Mouse (Mus musculus) myocyte (in vitro differentiated cells): Measurements from ENCODE around the gene Nefh. TPM values are rescaled to one million over a fixed set of nuclear protein-coding genes. Genes with fewer than 3 reads are reported as not detected.
A peak's percentile ranks its signal among the peaks of the same experiment; 100 is the strongest.

Experiments used
- H3K27me3 ChIP-seq: one replicate; pipeline ENCODE4 v1.6.1; 2011; ENCODE audit not compliant: control insufficient read depth, insufficient read depth, insufficient read length
- H3K36me3 ChIP-seq: one replicate; pipeline ENCODE4 v1.6.1; 2011; ENCODE audit not compliant: control insufficient read depth, insufficient read depth
- H3K4me2 ChIP-seq: one replicate; pipeline ENCODE4 v1.6.1; 2011; ENCODE audit warnings: low read depth, control low read depth
- H3K4me3 ChIP-seq: one replicate; pipeline ENCODE4 v1.5.1; 2011; ENCODE audit warnings: mild to moderate bottlenecking, control low read depth, moderate library complexity
- H3K79me2 ChIP-seq: one replicate; pipeline ENCODE4 v1.6.1; 2011; ENCODE audit not compliant: control insufficient read depth, insufficient read depth
- H3ac ChIP-seq: one replicate; pipeline ENCODE4 v1.6.1; 2011; ENCODE audit not compliant: control insufficient read depth, insufficient read length
- CEBPB ChIP-seq: IDR thresholded peaks from 2 replicates; pipeline ENCODE4 v1.6.1; 2011; ENCODE audit warnings: mild to moderate bottlenecking, moderate library complexity; ENCODE audit not compliant: poor library complexity, insufficient read depth, severe bottlenecking
- E2F4 ChIP-seq: IDR thresholded peaks from one replicate; pipeline ENCODE4 v1.6.1; 2011; ENCODE audit warnings: mild to moderate bottlenecking, control low read depth, moderate library complexity; ENCODE audit not compliant: insufficient read depth
- MAX ChIP-seq: IDR thresholded peaks from one replicate; pipeline ENCODE4 v1.6.1; 2011; ENCODE audit warnings: low read depth, mild to moderate bottlenecking, control low read depth
- MYOD1 ChIP-seq, 3 experiments: IDR thresholded peaks; one replicate each; pipeline ENCODE4 v1.6.1; 2011; ENCODE audit warnings: control low read depth in 2 of 3, low read depth in 2 of 3, mild to moderate bottlenecking in 2 of 3, moderate library complexity in 1 of 3; ENCODE audit not compliant: insufficient read length in 2 of 3, control insufficient read depth in 1 of 3
- MYOG ChIP-seq, 3 experiments: IDR thresholded peaks; one replicate each; pipeline ENCODE4 v1.6.1; 2011; ENCODE audit warnings: control low read depth in 2 of 3, low read depth in 2 of 3, mild to moderate bottlenecking in 2 of 3; ENCODE audit not compliant: insufficient read length in 2 of 3, control insufficient read depth in 1 of 3, insufficient read depth in 1 of 3
- POLR2A ChIP-seq: IDR thresholded peaks from one replicate; pipeline ENCODE4 v1.6.1; 2011; ENCODE audit warnings: low read depth, mild to moderate bottlenecking, control low read depth, moderate library complexity; ENCODE audit not compliant: insufficient read length
- POLR2AphosphoS2 ChIP-seq: IDR thresholded peaks from one replicate; pipeline ENCODE4 v1.6.1; 2011; ENCODE audit warnings: low read depth, control low read depth; ENCODE audit not compliant: insufficient read length
- REST ChIP-seq: IDR thresholded peaks from one replicate; pipeline ENCODE4 v1.6.1; 2011; ENCODE audit warnings: mild to moderate bottlenecking, control low read depth, moderate library complexity; ENCODE audit not compliant: insufficient read depth, insufficient read length
- SRF ChIP-seq: IDR thresholded peaks from one replicate; pipeline ENCODE4 v1.6.1; 2011; ENCODE audit warnings: low read depth; ENCODE audit not compliant: control insufficient read depth, insufficient read length
- TCF12 ChIP-seq: IDR thresholded peaks from one replicate; pipeline ENCODE4 v1.6.1; 2011; ENCODE audit warnings: mild to moderate bottlenecking, control low read depth; ENCODE audit not compliant: poor library complexity, insufficient read depth, severe bottlenecking
- TCF3 ChIP-seq: IDR thresholded peaks from one replicate; pipeline ENCODE4 v1.6.1; 2011; ENCODE audit warnings: low read depth, control low read depth; ENCODE audit not compliant: insufficient read length
- USF1 ChIP-seq: IDR thresholded peaks from one replicate; pipeline ENCODE4 v1.6.1; 2011; ENCODE audit warnings: low read depth, mild to moderate bottlenecking, control low read depth, moderate library complexity
- polyA plus RNA-seq: library from polyadenylated mRNA; unstranded; fragments of >200 nt; fragmentation: generic; extraction: Trizol; gene quantifications from one replicate; pipeline ENCODE4 v1.2.1, GENCODE M21; 2012; ENCODE audit warnings: missing spikeins

Nefh gene
- polyA plus RNA-seq, 1 experiment = 0.04 TPM

DNA sequence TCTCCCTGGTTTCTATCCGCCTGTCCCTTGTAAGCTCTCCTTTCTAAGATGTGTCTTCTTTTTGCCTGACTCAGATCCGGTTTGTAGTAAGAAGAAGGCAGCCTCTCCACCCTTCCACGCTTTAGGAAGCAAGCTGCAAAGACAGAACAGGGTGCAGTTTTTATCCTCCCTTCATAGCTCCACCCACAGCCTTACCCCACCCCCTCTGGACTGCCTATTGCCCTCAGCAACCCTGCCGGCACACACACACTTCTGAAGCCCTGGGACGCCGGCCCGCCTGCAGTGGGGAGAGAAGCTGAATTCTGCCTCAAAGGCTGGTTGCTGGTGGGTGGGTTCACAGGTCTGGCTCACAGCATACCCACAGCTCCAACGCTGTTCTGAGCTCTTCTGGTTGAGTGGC, 6.1 kb upstream of the Nefh start:
- Histone ChIP-seq H3K4me2 (no peak overlapping the region), H3K79me2 (no peaks in the 10 kb centered on the region), H3K4me3 (no peak overlapping the region), H3ac (no peak overlapping the region), H3K27me3 (peaks cover 55% of the 10 kb centered on the region), H3K36me3 (no peaks in the 10 kb centered on the region)
- TF ChIP-seq MYOD1 (IDR thresholded peaks at IDR 0.05; ENCODE audit: control insufficient read depth in 1 of 3, insufficient read length in 2 of 3, low read depth in 2 of 3) (no peak), CEBPB (no peak), REST (no peak), TCF3 (no peak), MYOG (IDR thresholded peaks at IDR 0.05; ENCODE audit: control insufficient read depth in 1 of 3, insufficient read depth in 1 of 3, insufficient read length in 2 of 3, low read depth in 2 of 3) (no peak), SRF (no peak), TCF12 (no peak), USF1 (no peak)

DNA sequence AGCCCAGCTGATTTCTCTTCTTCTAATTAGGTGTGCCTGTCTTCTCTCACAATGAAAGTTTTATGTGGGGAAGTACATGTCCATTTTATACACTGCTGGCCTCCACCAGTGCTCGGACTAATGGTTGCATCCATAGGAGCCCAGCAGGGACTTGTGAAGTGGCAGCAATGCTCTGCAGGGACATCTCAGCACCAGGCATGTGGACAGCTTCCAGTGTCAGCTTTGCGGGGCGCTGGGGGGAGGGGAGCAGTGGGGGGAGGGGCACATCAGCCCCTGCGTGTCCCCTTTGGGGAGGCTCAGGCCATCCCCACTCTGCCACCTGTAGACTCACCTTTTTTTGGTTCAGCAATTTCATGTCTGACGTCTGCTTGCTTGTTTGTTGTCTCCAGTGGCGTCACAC, 5.5 kb upstream of the Nefh start:
- Histone ChIP-seq H3K4me3 (no peak overlapping the region), H3K36me3 (no peaks in the 10 kb centered on the region), H3K27me3 (peaks cover 59% of the 10 kb centered on the region), H3ac (no peak overlapping the region), H3K4me2 (no peak overlapping the region), H3K79me2 (no peaks in the 10 kb centered on the region)
- TF ChIP-seq USF1 (no peak), REST (peak; percentile 74)

DNA sequence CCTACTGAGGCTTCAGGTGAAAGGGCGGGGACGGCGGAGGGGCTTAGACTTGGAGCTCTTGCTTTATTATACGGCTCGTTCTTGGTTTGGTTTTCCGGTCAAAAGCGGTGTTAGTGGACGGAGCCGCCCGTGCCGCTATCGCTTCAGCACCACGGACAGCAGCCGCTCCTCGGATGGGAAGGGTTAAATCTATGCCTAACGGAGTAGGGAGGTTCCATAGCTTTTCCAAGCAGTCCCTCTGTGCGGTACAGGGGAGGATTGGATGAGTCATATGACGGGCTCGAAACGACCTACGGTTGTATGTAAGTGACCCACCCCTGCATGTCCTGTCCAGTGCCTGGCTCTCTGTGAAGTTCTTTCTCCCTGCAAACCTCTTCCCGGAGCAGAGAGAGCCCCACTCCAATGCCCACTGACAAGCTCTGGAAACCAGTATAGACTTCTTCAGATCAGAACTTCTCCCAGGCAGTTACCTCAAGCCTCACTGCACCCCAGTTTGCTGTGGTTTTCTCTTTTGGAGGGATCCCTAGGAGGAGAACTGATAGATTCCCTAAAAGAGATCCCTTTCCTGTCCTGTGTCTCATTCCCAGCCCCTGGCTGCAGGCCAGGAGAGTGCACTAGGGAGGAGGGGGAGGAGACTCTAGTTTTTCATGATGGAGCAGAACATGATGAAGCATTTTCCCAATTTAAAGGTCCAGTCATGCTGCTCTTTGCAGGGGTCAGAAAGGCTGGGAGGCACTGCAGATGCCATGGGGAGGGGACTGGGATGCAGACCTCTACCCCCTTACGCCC, 1.6 kb upstream of the Nefh start:
- Histone ChIP-seq H3K36me3 (no peaks in the 10 kb centered on the region), H3K27me3 (peaks cover 59% of the 10 kb centered on the region), H3K4me3 (no peak overlapping the region), H3K79me2 (no peaks in the 10 kb centered on the region), H3ac (no peak overlapping the region), H3K4me2 (no peak overlapping the region)
- peak; percentile 97 for TF ChIP-seq REST
- no peak for TF ChIP-seq POLR2A
- no peak for TF ChIP-seq USF1
- no peak for TF ChIP-seq MYOD1 (IDR thresholded peaks at IDR 0.05; ENCODE audit: control insufficient read depth in 1 of 3, insufficient read length in 2 of 3, low read depth in 2 of 3)
- no peak for TF ChIP-seq TCF3

DNA sequence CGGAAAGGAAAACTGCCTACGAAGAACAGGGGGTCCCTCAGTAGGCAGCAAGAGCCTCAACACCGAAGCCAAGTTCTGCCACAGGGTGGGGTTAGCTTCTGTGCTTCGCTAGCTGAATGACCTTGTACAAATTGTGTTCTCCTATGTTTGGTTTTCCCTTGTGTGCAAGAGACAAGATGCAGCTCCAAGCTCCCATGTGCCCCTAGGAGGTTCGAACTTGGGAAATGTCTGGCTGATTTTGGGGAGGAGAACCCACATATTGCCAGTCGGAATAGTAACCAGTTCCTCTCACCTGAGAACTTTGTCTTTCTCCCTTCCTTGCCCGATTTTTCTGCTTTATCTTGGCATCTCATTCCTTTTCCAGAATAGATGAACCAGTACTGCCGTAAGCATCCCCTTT, 928 bp upstream of the Nefh start:
- peaks cover 54% of the 10 kb centered on the region for H3K27me3 ChIP-seq
- H3ac ChIP-seq = no peak overlapping the region
- H3K36me3 ChIP-seq = no peaks in the 10 kb centered on the region
- no peaks in the 10 kb centered on the region for H3K79me2 ChIP-seq
- TF ChIP-seq TCF3 (no peak), E2F4 (no peak), MYOD1 (IDR thresholded peaks at IDR 0.05; ENCODE audit: control insufficient read depth in 1 of 3, insufficient read length in 2 of 3, low read depth in 2 of 3) (no peak), SRF (no peak), USF1 (no peak), MYOG (IDR thresholded peaks at IDR 0.05; ENCODE audit: control insufficient read depth in 1 of 3, insufficient read depth in 1 of 3, insufficient read length in 2 of 3, low read depth in 2 of 3) (no peak), POLR2A (no peak), POLR2AphosphoS2 (no peak), CEBPB (no peak), TCF12 (no peak), REST (no peak), MAX (no peak)
- H3K4me2 ChIP-seq = no peak overlapping the region
- no peak overlapping the region for H3K4me3 ChIP-seq

DNA sequence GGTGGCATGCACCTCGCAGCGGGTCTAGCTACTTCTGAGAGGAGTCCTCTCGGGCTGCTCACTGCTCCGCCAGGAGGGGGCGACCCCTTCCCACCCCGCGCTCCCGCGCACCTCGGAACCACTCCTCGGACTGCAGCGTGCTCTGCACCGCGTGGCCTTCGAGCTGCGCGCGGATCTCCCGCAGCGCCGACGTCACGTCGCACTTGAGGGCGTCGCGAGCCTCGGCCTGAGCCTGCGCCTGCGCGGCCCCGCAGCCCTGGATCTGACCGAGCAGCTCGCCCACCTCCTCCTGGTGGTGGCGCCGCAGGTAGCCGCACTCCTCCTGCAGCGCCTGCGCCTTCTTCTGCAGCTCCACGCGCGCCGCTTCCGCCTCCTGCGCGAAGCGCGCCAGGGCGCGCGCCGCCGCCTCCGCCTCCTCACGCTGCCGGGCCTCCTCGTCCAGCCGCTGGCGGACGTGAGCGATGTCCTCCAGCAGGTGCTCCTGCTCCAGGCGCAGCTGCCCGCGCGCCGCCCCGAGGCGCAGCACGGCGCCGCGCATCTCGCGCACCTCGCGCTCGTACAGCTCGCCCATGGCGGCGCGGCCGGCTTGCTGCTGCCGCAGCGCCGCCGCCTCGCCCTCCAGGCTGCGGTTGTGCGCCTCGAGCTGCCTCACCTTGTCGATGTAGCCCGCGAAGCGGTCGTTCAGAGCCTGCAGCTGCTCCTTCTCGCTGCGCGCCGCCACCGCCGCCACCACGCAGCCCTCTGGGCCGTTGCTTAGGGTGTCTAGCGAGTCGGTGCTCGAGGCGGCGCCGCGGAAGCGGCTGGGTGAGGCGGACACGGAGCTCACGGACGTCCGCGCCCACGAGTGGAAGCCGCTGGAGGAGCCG, 684 bp downstream of the Nefh start:
- TF ChIP-seq MYOD1 (IDR thresholded peaks at IDR 0.05; ENCODE audit: control insufficient read depth in 1 of 3, insufficient read length in 2 of 3, low read depth in 2 of 3) (peak in 1 of 3 experiments; percentile 14), TCF3 (no peak), E2F4 (no peak)
- Histone ChIP-seq H3K79me2 (no peaks in the 10 kb centered on the region), H3K4me2 (peak overlapping the region; percentile 38), H3ac (no peak overlapping the region), H3K36me3 (no peaks in the 10 kb centered on the region), H3K4me3 (no peak overlapping the region), H3K27me3 (peaks cover 40% of the 10 kb centered on the region)
